Mouse (Mus musculus) midbrain, embryonic 15.5 days (tissue): ENCODE data around the gene Akr1cl. TPM values are rescaled to one million over a fixed set of nuclear protein-coding genes. Genes with fewer than 3 reads are reported as not detected.

ENCODE experiments used
- ATAC-seq: fragments of 200-750 bp; cut with Nextera tagmentation; replicated peaks from 2 replicates; pipeline ENCODE4 v1.8.0; 2017; ENCODE audit warnings: moderate TSS enrichment
- H3K27ac ChIP-seq: fragments of 300-500 bp; sonication (generic); 2 replicates; pipeline ENCODE4 v1.5.1; 2015; ENCODE audit warnings: mild to moderate bottlenecking, inconsistent platforms
- H3K27me3 ChIP-seq: fragments of 300-500 bp; sonication (generic); replicated peaks from 2 replicates; pipeline ENCODE4 v1.6.1; 2015; ENCODE audit warnings: inconsistent platforms
- H3K36me3 ChIP-seq: fragments of 300-500 bp; sonication (generic); replicated peaks from 2 replicates; pipeline ENCODE4 v1.6.1; 2015; ENCODE audit warnings: inconsistent platforms
- H3K4me1 ChIP-seq: fragments of 300-500 bp; sonication (generic); 2 replicates; pipeline ENCODE4 v1.6.1; 2015; ENCODE audit warnings: inconsistent platforms
- H3K4me2 ChIP-seq: fragments of 300-500 bp; sonication (generic); 2 replicates; pipeline ENCODE4 v1.6.1; 2015; ENCODE audit warnings: inconsistent platforms, mild to moderate bottlenecking, moderate library complexity
- H3K4me3 ChIP-seq: fragments of 300-500 bp; sonication (generic); 2 replicates; pipeline ENCODE4 v1.5.1; 2015; ENCODE audit warnings: mild to moderate bottlenecking, inconsistent platforms
- H3K9ac ChIP-seq: fragments of 300-500 bp; sonication (generic); 2 replicates; pipeline ENCODE4 v1.6.1; 2015; ENCODE audit warnings: mild to moderate bottlenecking, inconsistent platforms
- H3K9me3 ChIP-seq: fragments of 300-500 bp; sonication (generic); 2 replicates; pipeline ENCODE4 v1.6.1; 2016; ENCODE audit warnings: inconsistent platforms
- WGBS: fragments of 180-500 bp; shearing (Covaris S2); methylation state at CpG from one replicate; pipeline ENCODE4 v1.1.7; 2015; ENCODE audit warnings: mixed read lengths; 5-methylcytosine and 5-hydroxymethylcytosine counted together
- polyA plus RNA-seq: library from polyadenylated mRNA; unstranded; fragments of >200 nt; fragmentation: Nextera tagmentation; extraction: Ambion mirVana; gene quantifications from 2 replicates; pipeline ENCODE4 v1.2.1, GENCODE M21; 2015

Akr1cl gene
- polyA plus RNA-seq, 1 experiment from 2014 or later, result not detected

GRCm38 (mm10) chr1:64983247-64983646 is 49.3 kb downstream of the Akr1cl start:
- Histone ChIP-seq H3K4me1 (0 out of 2 replicates have a peak, but pooled peaks cover 5% of the 10 kb centered on the region), H3K4me3 (no peak overlapping the region), H3K27ac (no peak overlapping the region), H3K9ac (no peak overlapping the region), H3K36me3 (no peaks in the 10 kb centered on the region), H3K27me3 (no peaks in the 10 kb centered on the region), H3K4me2 (no peak overlapping the region), H3K9me3 (no peaks in the 10 kb centered on the region)
- no peak for ATAC-seq
- 79% methylated on average over 3 of the region's 3 CpGs for WGBS

- Histone ChIP-seq H3K36me3 (no peaks in the 10 kb centered on the region), H3K4me1 (no peaks in the 10 kb centered on the region), H3K4me3 (no peak overlapping the region), H3K4me2 (no peak overlapping the region), H3K27me3 (no peaks in the 10 kb centered on the region), H3K9ac (no peak overlapping the region), H3K9me3 (no peaks in the 10 kb centered on the region), H3K27ac (no peak overlapping the region)
- 73% methylated on average over 7 of the region's 7 CpGs for WGBS
- ATAC-seq, result no peak
Observed at GRCm38 (mm10) chr1:64978321-64978799, 54.2 kb downstream of the Akr1cl start.

- Histone ChIP-seq H3K4me1 (no peaks in the 10 kb centered on the region), H3K4me3 (no peak overlapping the region), H3K27ac (no peak overlapping the region), H3K9ac (no peak overlapping the region), H3K9me3 (no peaks in the 10 kb centered on the region), H3K36me3 (no peaks in the 10 kb centered on the region), H3K27me3 (no peaks in the 10 kb centered on the region), H3K4me2 (no peak overlapping the region)
- 12% methylated on average over 7 of the region's 7 CpGs for WGBS
- ATAC-seq, result 0 out of 2 replicates have a peak, but pooled peaks have one; percentile 50
Observed at GRCm38 (mm10) chr1:64975346-64975745, 57.2 kb downstream of the Akr1cl start.

GRCm38 (mm10) chr1:64970685-64971084 is 61.9 kb downstream of the Akr1cl start:
- H3K9ac ChIP-seq, result no peak overlapping the region
- ATAC-seq, result no peak
- H3K9me3 ChIP-seq, result no peaks in the 10 kb centered on the region
- H3K27ac ChIP-seq, result no peak overlapping the region
- no peaks in the 10 kb centered on the region for H3K4me1 ChIP-seq
- WGBS, result 83% methylated on average over 5 of the region's 5 CpGs
- no peaks in the 10 kb centered on the region for H3K27me3 ChIP-seq
- no peaks in the 10 kb centered on the region for H3K36me3 ChIP-seq
- H3K4me2 ChIP-seq, result no peak overlapping the region
- no peak overlapping the region for H3K4me3 ChIP-seq

Other genes with a start within 250 kb of the Akr1cl start
- gene Plekhm3, start 75.9 kb downstream of the Akr1cl start, polyA plus RNA-seq, result 12.4 and 12.5 TPM in 2 replicates
- gene Cryge, start 18.4 kb upstream of the Akr1cl start, polyA plus RNA-seq, result not detected in 2 replicates
- not detected in 2 replicates for gene Crygd, start 30.7 kb upstream of the Akr1cl start, polyA plus RNA-seq
- gene Crygc, start 40.9 kb upstream of the Akr1cl start, polyA plus RNA-seq, result not detected in 2 replicates
- not detected in 2 replicates for gene Crygb, start 49.5 kb upstream of the Akr1cl start, polyA plus RNA-seq
- gene Cryga, start 70.6 kb upstream of the Akr1cl start, polyA plus RNA-seq, result not detected in 2 replicates
- gene Gm28845, start 86.8 kb upstream of the Akr1cl start, polyA plus RNA-seq, result not detected in 2 replicates
- gene D630023F18Rik, start 90.5 kb upstream of the Akr1cl start, polyA plus RNA-seq, result 0.80 and 1.1 TPM in 2 replicates
- gene Idh1, start 153.7 kb upstream of the Akr1cl start, polyA plus RNA-seq, result 529 and 531 TPM in 2 replicates
- 10.6 and 12.8 TPM in 2 replicates for gene Pikfyve, start 153.9 kb upstream of the Akr1cl start, polyA plus RNA-seq
- 1.2 and 1.4 TPM in 2 replicates for gene Pth2r, start 249.3 kb upstream of the Akr1cl start, polyA plus RNA-seq